Mouse (Mus musculus): Measurements from ENCODE around the gene Npff. TPM values are rescaled to one million over a fixed set of nuclear protein-coding genes. Genes with fewer than 3 reads are reported as not detected.

Gene Npff
- polyA plus RNA-seq, 1 experiment from 2014 or later, result 1.3 TPM

GRCm38 (mm10) chr15:102510110-102510509 is 14.6 kb downstream of the Npff start:
- H3K36me3 ChIP-seq, result no peaks in the 10 kb centered on the region
- no peaks in the 10 kb centered on the region for H3K9me3 ChIP-seq
- no peaks in the 10 kb centered on the region for H3K27me3 ChIP-seq (replicated peaks)
- H3K4me2 ChIP-seq (replicated peaks), result peak overlapping the region; percentile 87
- peak overlapping the region; percentile 61 for H3K9ac ChIP-seq
- H3K27ac ChIP-seq, result peak overlapping the region; percentile 81
- H3K4me3 ChIP-seq (replicated peaks), result peak overlapping the region; percentile 58
- ATAC-seq, result peak; percentile 68
- peaks cover 27% of the 10 kb centered on the region for H3K4me1 ChIP-seq (replicated peaks)
- 4% methylated on average over 9 of the region's 9 CpGs for WGBS

- H3K4me3 ChIP-seq (replicated peaks), result no peak overlapping the region
- peaks cover 27% of the 10 kb centered on the region for H3K4me1 ChIP-seq (replicated peaks)
- peaks cover 8% of the 10 kb centered on the region; the same call in 1 of the 2 replicates for H3K36me3 ChIP-seq
- 87% methylated on average over 3 of the region's 3 CpGs for WGBS
- no peaks in the 10 kb centered on the region for H3K27me3 ChIP-seq (replicated peaks)
- H3K9ac ChIP-seq, result no peak overlapping the region
- no peak overlapping the region for H3K27ac ChIP-seq
- no peaks in the 10 kb centered on the region for H3K9me3 ChIP-seq
- H3K4me2 ChIP-seq (replicated peaks), result no peak overlapping the region
- no peak for ATAC-seq
Measured at GRCm38 (mm10) chr15:102508336-102508735, 16.4 kb downstream of the Npff start.

- H3K36me3 ChIP-seq, result peaks cover 11% of the 10 kb centered on the region; the same call in 1 of the 2 replicates
Measured at GRCm38 (mm10) chr15:102507561-102507960, 17.2 kb downstream of the Npff start.

GRCm38 (mm10) chr15:102506864-102507263 is 17.9 kb downstream of the Npff start:
- Histone ChIP-seq H3K27ac (0 out of 2 replicates have a peak overlapping the region, but pooled peaks have one; percentile 2), H3K9me3 (no peaks in the 10 kb centered on the region), H3K27me3 (replicated peaks) (no peaks in the 10 kb centered on the region), H3K4me2 (replicated peaks) (no peak overlapping the region), H3K36me3 (peaks cover 14% of the 10 kb centered on the region), H3K9ac (no peak overlapping the region), H3K4me1 (replicated peaks) (peaks cover 25% of the 10 kb centered on the region), H3K4me3 (replicated peaks) (no peak overlapping the region)
- ATAC-seq, result no peak
- 81% methylated on average over 1 of the region's 1 CpGs for WGBS

More at GRCm38 (mm10) chr15:102507561-102507960, 17.2 kb downstream of the Npff start:
- Histone ChIP-seq H3K4me2 (replicated peaks) (no peak overlapping the region), H3K4me3 (replicated peaks) (no peak overlapping the region), H3K9me3 (no peaks in the 10 kb centered on the region), H3K4me1 (replicated peaks) (peaks cover 27% of the 10 kb centered on the region), H3K27me3 (replicated peaks) (no peaks in the 10 kb centered on the region), H3K9ac (no peak overlapping the region), H3K27ac (no peak overlapping the region)
- ATAC-seq, result no peak

GRCm38 (mm10) chr15:102506464-102506830 is 18.3 kb downstream of the Npff start:
- ATAC-seq, result no peak
- WGBS, result 26% methylated on average over 2 of the region's 2 CpGs
- H3K36me3 ChIP-seq, result peaks cover 18% of the 10 kb centered on the region

GRCm38 (mm10) chr15:102505770-102506463 is 18.8 kb downstream of the Npff start:
- Histone ChIP-seq H3K36me3 (peaks cover 23% of the 10 kb centered on the region), H3K27me3 (replicated peaks) (no peaks in the 10 kb centered on the region), H3K27ac (peak overlapping the region; percentile 34; the same call in 1 of the 2 replicates)

More at GRCm38 (mm10) chr15:102506464-102506830, 18.3 kb downstream of the Npff start:
- Histone ChIP-seq H3K27me3 (replicated peaks) (no peaks in the 10 kb centered on the region), H3K9ac (no peak overlapping the region), H3K27ac (peak overlapping the region; percentile 34; the same call in 1 of the 2 replicates), H3K4me2 (replicated peaks) (no peak overlapping the region), H3K9me3 (no peaks in the 10 kb centered on the region), H3K4me1 (replicated peaks) (peaks cover 25% of the 10 kb centered on the region), H3K4me3 (replicated peaks) (no peak overlapping the region)

GRCm38 (mm10) chr15:102505073-102505769 is 19.5 kb downstream of the Npff start:
- Histone ChIP-seq H3K4me1 (replicated peaks) (peaks cover 24% of the 10 kb centered on the region), H3K4me2 (replicated peaks) (no peak overlapping the region), H3K36me3 (peaks cover 29% of the 10 kb centered on the region), H3K9ac (no peak overlapping the region), H3K27ac (no peak overlapping the region), H3K27me3 (replicated peaks) (no peaks in the 10 kb centered on the region), H3K4me3 (replicated peaks) (no peak overlapping the region), H3K9me3 (no peaks in the 10 kb centered on the region)
- ATAC-seq, result no peak
- WGBS, result 68% methylated on average over 12 of the region's 12 CpGs

More at GRCm38 (mm10) chr15:102505770-102506463, 18.8 kb downstream of the Npff start:
- Histone ChIP-seq H3K9ac (no peak overlapping the region), H3K4me3 (replicated peaks) (no peak overlapping the region), H3K9me3 (no peaks in the 10 kb centered on the region), H3K4me1 (replicated peaks) (peaks cover 25% of the 10 kb centered on the region), H3K4me2 (replicated peaks) (no peak overlapping the region)
- ATAC-seq, result no peak
- 81% methylated on average over 9 of the region's 9 CpGs for WGBS

GRCm38 (mm10) chr15:102503924-102504782 is 20.6 kb downstream of the Npff start:
- Histone ChIP-seq H3K4me1 (replicated peaks) (peaks cover 19% of the 10 kb centered on the region), H3K27ac (no peak overlapping the region), H3K4me2 (replicated peaks) (no peak overlapping the region), H3K9ac (no peak overlapping the region), H3K9me3 (no peaks in the 10 kb centered on the region), H3K36me3 (peaks cover 37% of the 10 kb centered on the region), H3K4me3 (replicated peaks) (no peak overlapping the region), H3K27me3 (replicated peaks) (no peaks in the 10 kb centered on the region)
- no peak for ATAC-seq
- WGBS, result 86% methylated on average over 9 of the region's 9 CpGs

- Histone ChIP-seq H3K27ac (0 out of 2 replicates have a peak within 1 kb of the TSS, but pooled peaks have one; percentile 8), H3K27me3 (replicated peaks) (no peaks in the 10 kb centered on the region), H3K4me1 (replicated peaks) (peaks cover 19% of the 10 kb centered on the region), H3K9me3 (no peaks in the 10 kb centered on the region), H3K9ac (no peak within 1 kb of the TSS), H3K4me2 (replicated peaks) (no peak within 1 kb of the TSS), H3K36me3 (peaks cover 37% of the 10 kb centered on the region), H3K4me3 (replicated peaks) (no peak within 1 kb of the TSS)
- ATAC-seq, result no peak
- WGBS, result 88% methylated on average over 1 of the region's 1 CpGs
Measured at GRCm38 (mm10) chr15:102503447-102503846, 21.3 kb downstream of the Npff start, which contains the start of gene Gm10337. Gm10337 (plus strand) TSS chr15:102503722.

GRCm38 (mm10) chr15:102502254-102502840 is 22.4 kb downstream of the Npff start:
- H3K4me1 ChIP-seq (replicated peaks), result peaks cover 19% of the 10 kb centered on the region
- WGBS, result 69% methylated on average over 9 of the region's 9 CpGs
- peak overlapping the region; percentile 6; the same call in 1 of the 2 replicates for H3K27ac ChIP-seq
- H3K4me3 ChIP-seq (replicated peaks), result no peak overlapping the region
- ATAC-seq, result peak; percentile 53
- H3K4me2 ChIP-seq (replicated peaks), result no peak overlapping the region
- no peaks in the 10 kb centered on the region for H3K27me3 ChIP-seq (replicated peaks)
- no peak overlapping the region for H3K9ac ChIP-seq
- peaks cover 45% of the 10 kb centered on the region for H3K36me3 ChIP-seq
- no peaks in the 10 kb centered on the region for H3K9me3 ChIP-seq

GRCm38 (mm10) chr15:102501084-102501814 is 23.5 kb downstream of the Npff start:
- Histone ChIP-seq H3K4me1 (replicated peaks) (peaks cover 19% of the 10 kb centered on the region), H3K27me3 (replicated peaks) (no peaks in the 10 kb centered on the region), H3K4me3 (replicated peaks) (no peak overlapping the region), H3K9me3 (no peaks in the 10 kb centered on the region), H3K9ac (0 out of 2 replicates have a peak overlapping the region, but pooled peaks have one; percentile 10), H3K4me2 (replicated peaks) (no peak overlapping the region), H3K36me3 (peaks cover 52% of the 10 kb centered on the region), H3K27ac (peak overlapping the region; percentile 6; the same call in 1 of the 2 replicates)
- 0 out of 2 replicates have a peak, but pooled peaks have one; percentile 7 for ATAC-seq
- 83% methylated on average over 19 of the region's 19 CpGs for WGBS
